Mouse (Mus musculus) limb, embryonic 15.5 days (tissue): ENCODE results near the gene 5430402E10Rik. TPM values are rescaled to one million over a fixed set of nuclear protein-coding genes. Genes with fewer than 3 reads are reported as not detected.
"Not testable (repeated sequence)": the region's sequence is repeated elsewhere in the genome, so short reads cannot be mapped to it uniquely, and the experiment has no call there.

Experiments used
- ATAC-seq: fragments of 200-750 bp; cut with Nextera tagmentation; 2 replicates; pipeline ENCODE4 v1.8.0; 2017; ENCODE audit warnings: low read depth, moderate TSS enrichment; ENCODE audit not compliant: insufficient number of reproducible peaks, low FRiP score, low TSS enrichment
- H3K27ac ChIP-seq: fragments of 300-500 bp; sonication (generic); 2 replicates; pipeline ENCODE4 v1.5.1; 2015; ENCODE audit warnings: moderate library complexity, mild to moderate bottlenecking, inconsistent platforms
- H3K27me3 ChIP-seq: fragments of 300-500 bp; sonication (generic); 2 replicates; pipeline ENCODE4 v1.6.1; 2015; ENCODE audit warnings: inconsistent platforms
- H3K36me3 ChIP-seq: fragments of 300-500 bp; sonication (generic); 2 replicates; pipeline ENCODE4 v1.6.1; 2015; ENCODE audit warnings: inconsistent platforms
- H3K4me1 ChIP-seq: fragments of 300-500 bp; sonication (generic); 2 replicates; pipeline ENCODE4 v1.6.1; 2015; ENCODE audit warnings: inconsistent platforms
- H3K4me2 ChIP-seq: fragments of 300-500 bp; sonication (generic); 2 replicates; pipeline ENCODE4 v1.6.1; 2015; ENCODE audit warnings: mild to moderate bottlenecking, inconsistent platforms
- H3K4me3 ChIP-seq: fragments of 300-500 bp; sonication (generic); 2 replicates; pipeline ENCODE4 v1.5.1; 2015; ENCODE audit warnings: mild to moderate bottlenecking, inconsistent platforms
- H3K9ac ChIP-seq: fragments of 300-500 bp; sonication (generic); 2 replicates; pipeline ENCODE4 v1.6.1; 2015; ENCODE audit warnings: inconsistent platforms
- H3K9me3 ChIP-seq: fragments of 300-500 bp; sonication (generic); 2 replicates; pipeline ENCODE4 v1.6.1; 2016; ENCODE audit warnings: inconsistent platforms
- WGBS: fragments of 180-500 bp; shearing (Covaris S2); methylation state at CpG from one replicate; pipeline ENCODE4 v1.1.7; 2015; 5-methylcytosine and 5-hydroxymethylcytosine counted together
- polyA plus RNA-seq: library from polyadenylated mRNA; unstranded; fragments of >200 nt; fragmentation: Nextera tagmentation; extraction: Ambion mirVana; gene quantifications from 2 replicates; pipeline ENCODE4 v1.2.1, GENCODE M21; 2015

5430402E10Rik gene
- polyA plus RNA-seq: not detected in 2 replicates

GRCm38 (mm10) chrX:77924962-77925361 is at the start of gene 5430402E10Rik:
Gene 5430402E10Rik (minus strand): TSS chrX:77925062.
- not testable (repeated sequence) for H3K4me1 ChIP-seq, H3K4me2 ChIP-seq, H3K27ac ChIP-seq, H3K36me3 ChIP-seq, H3K9ac ChIP-seq, H3K27me3 ChIP-seq, ATAC-seq, H3K4me3 ChIP-seq, H3K9me3 ChIP-seq
- WGBS: 85% methylated on average over 1 of the region's 1 CpGs

GRCm38 (mm10) chrX:77880033-77880432 is 44.8 kb downstream of the 5430402E10Rik start:
- not testable (repeated sequence) for ATAC-seq, H3K9ac ChIP-seq, H3K4me3 ChIP-seq, H3K27ac ChIP-seq, H3K4me2 ChIP-seq, H3K9me3 ChIP-seq, H3K36me3 ChIP-seq, H3K27me3 ChIP-seq, H3K4me1 ChIP-seq
- 46% methylated on average over 2 of the region's 4 CpGs for WGBS

Other genes with a start within 250 kb of the 5430402E10Rik start
- gene Prkx, start 128.8 kb downstream of the 5430402E10Rik start, polyA plus RNA-seq: 14.1 and 14.9 TPM in 2 replicates
- gene Pbsn, start 71.4 kb downstream of the 5430402E10Rik start, polyA plus RNA-seq: not detected in 2 replicates
- not detected in 2 replicates for gene Gm14744, start 60.3 kb downstream of the 5430402E10Rik start, polyA plus RNA-seq
- not detected in 2 replicates for gene Obp1a, start 166.3 kb upstream of the 5430402E10Rik start, polyA plus RNA-seq
- not detected in 2 replicates for gene Gm5938, start 200.4 kb upstream of the 5430402E10Rik start, polyA plus RNA-seq